Mouse (Mus musculus) adrenal gland, postnatal 25 days (tissue): ENCODE measurements around the gene Dut. TPM values are rescaled to one million over a fixed set of nuclear protein-coding genes. Genes with fewer than 3 reads are reported as not detected.
"Not testable (repeated sequence)": the region's sequence is repeated elsewhere in the genome, so short reads cannot be mapped to it uniquely, and the experiment has no call there.

Experiments
- DNase-seq: peaks from one replicate; pipeline ENCODE4 v3.0.0; 2021; ENCODE audit warnings: mixed read lengths
- total RNA-seq: library from RNA; stranded (reverse); gene quantifications from 2 replicates; pipeline ENCODE4 v1.2.3, GENCODE M21; 2021

Dut gene
- total RNA-seq, 1 experiment from 2014 or later: 33.5 TPM

DNA sequence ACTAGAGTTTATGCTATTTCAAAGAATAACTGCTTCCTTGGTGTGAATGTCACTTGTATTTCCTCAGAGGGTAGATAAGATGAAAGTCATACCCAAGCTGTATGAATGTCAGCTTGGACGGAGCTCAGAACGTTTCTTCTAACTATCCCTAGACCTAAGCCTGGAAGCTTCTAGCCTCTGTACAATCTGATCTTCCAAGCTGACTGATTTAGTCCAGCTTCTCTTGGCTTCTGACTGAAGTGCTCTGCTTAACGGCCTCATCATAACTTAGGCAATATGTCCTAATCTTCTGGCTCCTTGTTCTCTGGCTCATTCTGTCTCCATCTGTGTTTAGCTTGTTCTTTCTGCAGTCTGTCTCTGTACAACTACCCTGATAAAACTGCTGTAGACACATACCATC lies 7.6 kb downstream of the Dut start:
- DNase-seq: no peak

DNA sequence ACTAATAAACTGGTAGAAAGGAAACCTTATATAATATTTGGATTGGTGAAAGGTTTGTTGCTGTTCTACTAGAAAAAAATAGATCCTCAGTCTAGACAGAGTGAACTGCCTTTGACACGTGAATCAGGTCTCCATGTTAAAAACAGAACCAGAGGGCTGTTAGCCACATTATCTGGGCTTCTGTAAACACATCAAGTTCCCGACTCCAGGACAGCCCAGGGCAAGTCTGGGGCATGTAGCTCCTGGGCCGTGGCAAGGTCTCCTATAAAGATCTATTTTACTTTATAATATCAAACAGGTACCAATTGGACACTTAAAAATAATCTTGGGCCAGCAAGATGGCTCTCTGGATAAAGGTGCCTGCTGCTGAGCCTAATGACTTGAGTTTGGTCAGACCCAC lies 8.9 kb downstream of the Dut start:
- no peak for DNase-seq

DNA sequence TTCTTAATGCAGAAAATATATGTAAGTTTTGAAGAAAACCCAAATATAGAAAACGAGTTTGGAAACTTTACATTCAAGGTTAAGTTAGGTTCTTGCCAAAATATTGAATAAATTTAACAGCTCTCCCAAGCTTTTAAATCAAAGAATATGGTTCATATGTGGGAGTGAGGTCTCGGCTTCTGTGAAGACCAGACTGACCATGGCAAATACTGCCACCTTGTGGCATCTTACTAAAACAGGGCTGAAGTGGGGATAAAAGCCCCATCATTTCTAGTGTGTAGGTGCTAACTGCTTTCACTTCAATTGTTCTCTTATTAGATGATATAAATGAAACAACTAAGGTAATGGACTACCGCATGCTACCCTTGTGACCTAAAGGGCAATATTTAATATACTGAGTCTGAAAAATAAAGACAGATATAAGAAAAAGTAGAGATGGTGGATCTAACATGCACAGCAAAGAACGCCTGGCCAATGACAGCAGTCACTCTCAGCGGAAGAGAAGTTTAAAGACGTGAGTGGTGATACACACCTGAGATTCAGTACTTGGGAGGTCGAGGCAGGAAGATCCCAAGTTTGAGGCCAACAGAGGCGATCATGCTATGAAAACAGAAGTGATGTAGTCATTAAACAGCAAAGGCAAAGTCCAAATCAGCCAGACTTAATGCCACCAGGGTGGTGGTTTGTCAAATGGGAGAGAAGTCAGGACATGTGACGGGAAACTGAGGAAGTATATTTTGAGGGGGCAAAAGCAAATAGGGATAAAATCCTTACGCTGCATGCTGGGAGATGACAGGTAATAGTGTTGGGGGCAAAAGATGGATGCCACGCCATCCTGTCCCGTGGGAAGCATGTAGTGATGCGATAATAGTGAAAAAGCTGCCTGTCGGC lies 12.5 kb downstream of the Dut start:
- no peak for DNase-seq

DNA sequence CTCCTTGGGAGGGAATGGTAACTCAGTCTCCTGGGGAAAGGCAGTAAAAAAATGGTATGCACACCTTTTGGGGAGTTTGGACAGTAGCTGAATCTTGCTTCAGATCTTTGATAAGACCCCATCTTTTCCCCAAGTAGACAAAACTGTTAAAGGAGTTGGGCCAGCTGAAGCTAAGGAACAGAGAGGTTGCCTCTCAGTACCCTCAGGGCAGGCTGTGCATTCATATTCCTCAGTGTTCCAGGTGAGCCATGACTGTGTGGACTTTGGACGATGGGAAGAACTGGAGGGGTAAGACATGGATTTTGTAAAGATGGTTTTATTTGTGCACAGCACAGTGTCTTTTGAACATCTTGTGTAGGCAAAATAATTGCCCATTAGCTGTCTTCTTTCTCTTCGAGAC lies 13.3 kb downstream of the Dut start:
- DNase-seq: no peak

DNA sequence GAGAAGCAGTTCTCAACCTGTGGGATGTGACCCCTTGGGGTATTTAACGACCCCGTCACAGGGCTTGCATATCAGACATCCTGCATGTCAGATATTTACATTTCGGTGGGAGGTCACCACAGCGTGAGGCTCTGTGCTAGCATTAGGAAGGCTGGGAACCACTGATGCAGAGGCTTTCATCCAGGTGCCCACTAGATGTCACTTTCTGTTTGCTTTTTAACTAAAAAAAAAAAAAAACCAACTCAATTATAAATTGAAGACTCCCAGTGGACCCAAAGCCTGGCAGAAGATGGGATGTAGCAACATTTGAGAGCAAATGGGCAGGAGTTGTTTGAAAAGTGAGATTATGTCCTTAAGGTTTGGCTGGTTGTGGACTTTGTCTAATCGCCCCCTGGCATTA lies 16.1 kb downstream of the Dut start:
- DNase-seq: no peak

DNA sequence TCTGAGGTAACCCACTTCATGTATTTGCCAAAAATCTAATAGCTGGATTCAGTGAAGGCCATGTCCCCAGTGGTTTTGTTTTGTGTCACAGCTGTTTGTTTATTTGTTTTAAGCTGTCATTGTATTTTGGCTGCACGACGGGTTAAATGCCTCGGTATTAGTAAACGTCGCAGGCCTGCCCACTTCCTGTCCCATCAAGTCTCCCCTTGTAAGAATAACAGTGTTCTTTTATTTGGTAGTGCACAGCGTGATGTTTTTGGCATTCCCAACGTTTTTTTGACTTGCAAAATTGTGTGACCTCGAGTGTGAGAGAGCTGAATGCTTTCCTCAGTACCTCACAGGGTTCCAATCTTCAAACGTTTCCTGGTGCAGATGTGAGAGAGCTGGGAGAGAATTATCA lies 16.8 kb downstream of the Dut start:
- no peak for DNase-seq

DNA sequence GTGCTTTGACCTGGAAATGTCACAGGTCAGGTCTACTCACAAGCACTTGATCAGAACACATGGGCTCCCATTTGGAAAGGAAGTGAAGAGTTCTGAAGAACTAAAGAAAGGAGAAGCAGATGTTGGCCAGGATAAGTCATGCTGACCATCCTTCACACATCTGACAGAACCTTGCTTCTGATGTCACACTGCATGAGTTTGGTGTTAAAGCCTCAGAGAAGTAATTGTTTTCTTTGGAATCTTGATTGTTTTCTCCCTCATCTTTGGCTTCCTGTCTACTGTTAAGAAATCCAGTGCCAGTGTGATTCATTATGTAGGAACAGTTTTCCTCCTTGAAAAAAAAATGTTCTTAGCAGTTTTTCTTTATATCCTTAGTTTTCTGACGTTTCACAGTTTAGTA lies 21.9 kb downstream of the Dut start:
- DNase-seq: no peak

DNA sequence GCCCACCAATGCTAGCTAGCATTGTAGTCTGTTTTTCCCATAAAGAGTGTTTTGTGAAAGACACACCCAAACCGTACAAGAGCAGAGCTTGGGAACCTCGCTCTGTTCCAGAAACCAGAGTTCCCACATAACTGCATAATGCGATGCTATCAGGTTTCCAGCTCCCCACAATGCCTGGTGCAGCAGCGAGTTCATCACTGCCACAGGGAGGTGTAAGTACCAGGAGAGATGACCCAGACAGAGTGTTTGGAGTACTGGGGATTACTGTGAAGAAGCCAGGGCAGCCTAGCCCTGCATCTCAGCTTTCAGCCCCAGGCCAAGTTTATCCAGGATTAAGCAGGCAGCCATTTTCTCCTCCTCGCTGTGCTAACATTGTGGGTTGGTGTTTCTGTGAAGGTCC lies 28.6 kb downstream of the Dut start:
- no peak for DNase-seq

DNA sequence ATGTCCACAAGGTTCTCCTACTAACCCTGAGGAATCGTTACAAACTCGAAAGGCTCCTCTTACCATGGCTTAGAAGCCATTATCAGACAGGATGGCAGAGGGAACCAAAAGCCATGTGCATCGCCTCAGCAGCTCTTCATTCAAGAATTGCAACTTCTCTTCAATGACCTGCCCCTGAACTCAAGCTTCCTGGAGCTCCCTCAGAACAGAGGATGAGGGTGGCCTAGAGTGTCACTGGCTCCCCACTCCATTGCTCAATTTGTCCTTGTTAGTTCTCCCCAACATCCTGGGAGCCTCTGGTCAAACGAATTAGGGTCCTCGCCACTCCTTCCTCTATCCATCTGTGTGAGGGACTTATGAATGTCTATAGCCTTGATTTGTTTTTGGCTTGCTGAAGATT lies 29.7 kb downstream of the Dut start:
- no peak for DNase-seq

DNA sequence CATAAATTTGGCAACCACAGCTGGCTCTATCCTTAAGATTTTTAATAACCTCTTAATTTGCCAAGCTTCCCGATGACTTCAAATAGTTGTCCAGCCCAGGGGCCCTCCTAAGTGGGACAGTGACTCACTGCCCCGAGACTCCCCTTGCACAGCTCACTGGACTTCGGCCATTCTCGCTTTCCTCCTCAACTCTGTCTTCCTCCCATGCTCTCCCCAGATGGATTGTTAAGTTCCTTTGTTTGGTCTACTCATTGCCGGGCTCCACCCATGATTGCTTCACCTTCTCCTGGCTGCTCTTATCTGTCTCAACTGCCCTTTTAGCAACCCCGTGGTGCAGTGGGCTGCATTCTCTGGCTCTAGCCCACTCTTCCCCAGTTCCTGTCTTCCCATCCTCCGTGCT lies 31.5 kb downstream of the Dut start:
- DNase-seq: no peak

DNA sequence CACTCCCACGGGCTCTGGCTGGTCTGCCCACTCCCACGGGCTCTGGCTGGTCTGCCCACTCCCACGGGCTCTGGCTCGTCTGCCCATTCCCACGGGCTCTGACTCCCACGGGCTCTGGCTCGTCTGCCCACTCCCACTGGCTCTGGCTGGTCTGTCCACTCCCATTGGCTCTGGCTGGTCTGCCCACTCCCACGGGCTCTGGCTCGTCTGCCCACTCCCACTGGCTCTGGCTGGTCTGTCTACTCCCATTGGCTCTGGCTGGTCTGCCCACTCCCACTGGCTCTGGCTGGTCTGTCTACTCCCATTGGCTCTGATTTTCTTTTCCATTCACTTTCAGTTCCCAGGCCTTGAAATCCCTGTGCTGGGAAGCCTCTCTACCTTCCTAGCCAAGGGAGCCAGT lies 33.0 kb downstream of the Dut start:
- DNase-seq: not testable (repeated sequence)

DNA sequence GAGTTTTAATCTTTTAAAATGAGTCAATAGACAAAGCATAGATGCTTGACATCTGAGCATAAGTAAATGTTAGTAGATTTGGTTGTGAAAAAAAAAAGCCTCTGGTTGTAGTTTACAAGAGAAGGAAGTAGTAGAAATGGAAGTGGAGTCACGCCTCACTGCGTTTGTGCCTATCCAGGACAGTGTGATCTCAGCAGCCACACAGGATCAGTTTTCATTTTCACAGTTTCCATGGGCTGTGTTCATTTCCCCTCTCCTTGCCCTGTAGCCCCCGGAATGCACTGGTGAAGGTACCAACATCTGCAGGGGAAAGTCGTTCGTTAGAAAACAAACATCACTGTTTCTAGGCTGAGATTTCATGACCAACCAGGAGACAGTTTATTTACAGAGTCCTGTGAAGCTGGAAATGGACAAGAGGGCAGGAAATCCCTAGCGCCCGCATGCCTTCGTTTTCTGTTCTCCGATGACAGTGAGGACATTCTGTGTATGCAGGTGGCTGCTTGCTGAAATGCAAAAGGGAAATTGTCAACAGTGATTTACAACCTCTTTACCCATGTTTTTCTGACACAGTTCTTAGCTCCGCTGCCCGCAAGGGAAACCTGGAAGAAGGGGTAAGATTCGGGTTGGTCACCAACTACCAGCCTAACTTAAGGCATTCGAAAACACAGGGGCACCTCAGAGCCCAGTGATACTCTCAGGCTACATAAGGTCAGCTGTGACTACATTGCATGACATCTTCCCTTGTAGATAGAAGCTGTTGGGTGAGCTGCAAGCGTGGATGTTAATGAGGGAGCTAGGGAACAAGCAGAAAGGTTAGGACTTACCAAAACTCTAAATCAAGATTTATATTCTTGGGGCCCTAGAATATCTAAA lies 35.6 kb downstream of the Dut start:
- DNase-seq: no peak

DNA sequence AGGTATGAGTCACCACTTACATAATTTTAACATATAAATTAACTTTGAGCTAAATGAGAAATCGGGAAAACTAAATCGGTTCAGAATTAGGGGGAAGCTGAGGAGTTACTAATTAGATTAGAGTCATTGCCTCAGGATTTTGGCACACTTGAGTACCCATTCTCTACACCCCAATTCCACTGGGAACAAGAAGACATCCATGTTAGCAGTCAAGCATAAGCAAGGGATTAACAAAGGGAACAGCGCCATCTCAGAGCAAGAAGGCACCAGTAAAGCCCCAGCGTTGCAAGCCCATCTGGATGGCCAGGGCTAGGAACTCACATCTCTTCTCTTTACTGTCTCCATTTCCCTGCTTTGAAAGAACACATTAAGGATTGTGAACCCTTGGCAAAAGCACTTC lies 38.8 kb downstream of the Dut start:
- DNase-seq: no peak

DNA sequence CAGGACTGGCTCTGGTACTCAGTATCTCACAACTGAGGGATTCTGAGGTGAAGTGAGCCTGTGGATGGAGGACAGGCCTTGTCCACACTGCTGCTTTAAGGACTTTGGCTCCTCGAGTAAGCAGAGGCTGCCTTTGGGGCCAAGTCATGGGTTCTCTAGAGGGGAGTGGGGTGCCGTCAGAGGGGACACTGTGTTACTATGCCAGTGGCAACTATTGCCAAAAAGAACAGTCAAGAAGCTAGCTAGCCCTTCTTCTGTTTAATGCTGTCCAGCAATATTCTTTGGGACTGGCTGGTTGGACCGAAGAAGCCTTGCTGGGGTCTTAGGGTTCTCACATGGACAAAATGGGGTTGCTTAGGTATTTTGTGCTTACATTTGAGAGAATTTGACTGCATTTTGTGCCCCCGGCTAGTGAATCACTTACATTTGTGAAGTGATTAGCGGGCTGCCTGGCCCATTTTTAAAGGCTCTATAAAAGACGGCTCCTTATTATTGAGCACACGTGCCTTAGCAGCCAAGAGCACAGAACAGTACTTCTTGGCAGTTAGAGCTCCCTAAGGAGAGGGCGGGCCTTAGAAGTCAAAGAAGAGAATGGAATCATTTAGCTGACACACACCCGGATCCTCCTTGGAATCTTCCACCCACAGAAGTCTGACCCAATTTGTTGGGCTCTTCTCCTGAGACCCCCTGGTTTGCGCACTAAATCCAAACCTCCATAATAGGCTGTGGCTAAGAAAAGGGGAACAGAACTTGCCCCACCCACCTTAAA lies 43.4 kb downstream of the Dut start:
- DNase-seq: no peak

DNA sequence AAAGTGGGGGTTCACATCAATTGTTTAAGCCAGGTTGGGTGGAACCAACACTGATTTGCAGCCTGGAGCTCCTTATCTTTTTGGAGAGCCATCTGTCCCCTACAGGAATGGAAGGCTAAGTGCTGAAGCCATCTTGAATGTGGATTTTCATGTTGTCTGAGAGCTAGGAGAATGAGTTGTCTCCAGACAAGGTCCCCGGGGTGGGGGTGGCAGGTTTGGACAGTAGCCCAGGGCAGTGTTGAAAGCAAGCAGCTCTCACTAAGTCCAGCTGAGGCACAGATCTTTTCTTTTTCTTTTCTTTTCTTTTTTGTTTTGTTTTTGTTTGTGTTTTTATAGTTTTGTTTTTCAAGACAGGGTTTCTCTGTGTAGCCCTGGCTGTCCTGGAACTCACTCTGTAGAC lies 44.1 kb downstream of the Dut start:
- DNase-seq: peak; percentile 15

DNA sequence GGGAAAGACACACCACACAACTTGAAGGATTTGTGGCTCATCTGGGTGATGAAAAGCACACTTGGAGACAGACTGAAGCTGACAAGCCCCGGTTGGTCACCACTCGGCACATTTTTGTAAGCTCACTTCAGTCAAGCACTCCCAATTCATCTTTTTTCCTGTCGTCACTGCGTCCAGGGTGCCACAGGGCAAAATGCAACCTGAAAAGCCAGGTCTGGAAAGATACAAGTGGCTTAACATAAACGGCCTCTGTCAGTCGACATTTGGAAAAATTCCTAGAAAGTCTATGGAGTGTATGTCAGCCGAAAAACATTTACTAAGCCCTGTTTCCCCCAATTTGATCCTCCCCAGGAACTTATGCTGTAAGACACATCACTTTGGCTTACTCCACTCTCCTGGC lies 45.6 kb downstream of the Dut start:
- DNase-seq: no peak

DNA sequence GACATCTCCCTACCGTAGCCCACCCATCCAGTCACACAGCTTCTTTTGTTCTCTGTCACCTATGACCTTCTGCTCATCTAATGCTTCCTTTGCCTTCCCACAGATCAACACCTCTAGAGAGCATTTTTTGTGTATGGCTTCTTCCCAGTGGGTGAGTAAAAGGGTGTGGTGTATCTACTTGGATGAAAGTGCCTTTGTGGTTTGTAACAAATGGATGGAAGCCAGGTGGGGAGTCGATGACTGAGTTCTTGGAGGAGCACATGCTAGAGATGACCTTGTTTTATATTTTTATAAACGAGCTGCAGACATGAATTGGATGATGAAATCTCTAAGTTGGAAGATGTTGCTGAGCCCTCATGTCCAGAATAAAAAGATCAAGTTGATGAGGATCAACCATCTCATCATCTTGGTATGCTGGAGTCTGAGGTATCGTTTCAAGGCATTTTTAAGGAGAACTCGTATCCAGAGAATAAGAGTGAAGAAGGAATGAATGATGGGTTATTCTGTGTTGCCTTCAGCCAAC lies 47.0 kb downstream of the Dut start:
- DNase-seq: no peak

DNA sequence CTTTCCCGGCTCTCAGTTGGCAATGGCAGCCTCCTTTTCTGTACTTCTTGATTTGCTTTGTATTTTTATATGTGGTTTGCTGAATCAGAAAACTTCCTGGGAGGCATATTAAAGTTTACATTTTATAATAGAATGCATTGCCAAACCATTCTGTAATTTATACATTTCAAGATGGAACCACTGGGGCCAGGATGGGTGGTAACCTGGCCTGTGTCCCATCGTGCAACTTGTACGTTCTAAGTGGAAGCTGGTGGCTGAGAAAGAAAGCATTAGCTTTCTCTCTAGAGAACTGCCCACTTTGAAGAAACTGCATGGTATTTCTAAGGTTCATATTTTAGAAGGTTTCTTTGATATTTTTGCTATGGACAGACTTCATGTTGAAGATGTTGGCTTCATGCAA lies 48.5 kb downstream of the Dut start:
- DNase-seq: no peak

DNA sequence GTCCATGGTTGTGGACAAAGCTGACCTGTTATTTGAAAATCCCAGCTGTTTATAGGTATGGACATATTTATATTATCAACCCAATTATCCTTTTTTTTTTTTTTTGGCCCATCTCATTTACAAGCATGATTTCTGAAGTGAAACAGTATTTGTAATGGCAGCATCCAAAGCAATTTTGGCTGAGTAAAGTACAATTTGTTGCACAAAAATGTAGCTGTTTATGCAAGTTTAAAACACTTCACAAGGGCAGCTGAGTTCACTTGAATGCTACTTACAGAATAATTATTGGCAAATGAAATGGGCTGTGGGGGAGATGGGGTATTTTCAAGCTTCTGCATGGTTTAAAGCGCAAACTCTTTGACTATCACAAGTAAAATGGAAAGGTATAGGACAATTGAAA lies 51.9 kb downstream of the Dut start:
- no peak for DNase-seq

DNA sequence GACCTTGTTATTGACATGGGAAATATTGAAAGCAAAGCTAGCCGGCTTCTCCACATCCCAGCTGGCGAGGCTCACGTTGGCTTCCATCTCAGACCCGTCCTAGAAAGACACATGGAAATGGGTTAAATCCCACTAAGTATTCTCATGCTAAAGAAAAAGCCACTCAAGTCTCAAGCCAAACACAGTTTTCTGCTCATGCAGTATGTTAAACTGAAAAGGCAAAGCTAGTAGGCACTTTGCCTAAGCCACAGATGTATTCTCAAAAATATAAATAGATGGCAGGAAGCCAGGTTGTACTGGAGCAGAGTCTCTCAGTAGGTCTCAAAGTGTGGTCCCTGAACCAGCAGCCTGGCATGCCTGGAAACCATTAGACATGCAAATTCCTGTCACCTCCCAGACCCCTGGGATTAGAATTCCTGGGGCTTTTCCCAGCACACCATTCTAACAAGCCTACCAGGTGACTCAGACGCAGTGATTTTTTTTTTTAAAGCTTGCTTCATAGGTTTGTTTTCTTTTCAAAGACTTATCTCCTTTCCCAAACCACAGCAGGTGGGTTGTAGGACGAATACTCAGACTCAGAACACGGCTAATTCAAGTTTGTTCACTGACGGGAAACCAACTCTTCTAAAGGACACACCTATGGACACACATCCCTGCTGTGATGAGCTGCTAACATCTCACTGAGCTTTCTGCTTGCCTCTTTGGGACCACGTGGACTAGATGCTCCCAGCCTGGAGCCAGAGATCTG lies 55.1 kb downstream of the Dut start:
- no peak for DNase-seq

DNA sequence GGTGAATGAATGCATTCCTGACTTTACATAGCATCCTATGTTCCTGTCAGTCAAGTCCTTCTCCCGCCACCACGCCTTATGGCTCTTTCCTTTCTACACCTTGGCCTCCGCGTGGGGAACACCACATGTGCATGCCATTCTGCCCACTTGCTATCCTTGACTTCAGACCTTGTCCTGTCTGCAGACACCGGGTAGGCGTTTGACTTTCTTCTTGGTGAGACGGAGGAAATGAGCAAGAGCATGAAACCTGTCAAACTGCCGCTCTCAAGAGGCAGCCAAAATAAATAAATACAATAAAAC lies 55.6 kb downstream of the Dut start:
- no peak for DNase-seq

DNA sequence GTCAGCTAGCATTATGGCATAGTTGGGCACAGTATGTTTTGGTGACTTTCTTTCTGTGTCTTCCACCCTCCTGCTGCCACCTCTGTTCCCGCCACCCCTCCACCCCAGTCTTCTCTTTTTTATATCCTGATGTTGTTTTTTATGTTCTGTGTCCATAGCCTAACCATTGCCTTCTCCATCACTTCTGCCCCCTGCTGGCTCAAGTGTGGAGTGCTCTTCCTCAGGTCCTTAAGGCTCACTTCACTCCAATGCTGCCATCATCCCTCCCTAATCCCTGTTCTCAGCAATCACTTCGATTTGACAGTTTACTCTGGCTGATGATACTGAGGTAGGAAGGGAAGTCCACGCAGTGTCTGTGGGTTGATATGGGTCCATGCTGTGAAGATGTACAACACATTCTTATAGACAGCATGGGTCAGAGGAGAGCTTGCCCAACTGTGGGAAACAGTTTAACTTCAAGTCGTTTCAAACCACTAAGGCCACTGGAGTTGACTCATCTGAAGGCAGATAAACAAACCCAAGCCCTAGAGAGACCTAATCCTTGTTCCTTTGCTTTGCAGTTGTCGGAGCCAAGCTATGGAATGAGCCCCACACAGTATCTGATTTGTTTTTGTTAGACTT lies 56.9 kb downstream of the Dut start:
- peak; percentile 7 for DNase-seq
